Mouse (Mus musculus) myocyte (in vitro differentiated cells): ENCODE measurements at regions not wholly inside any gene's neighbourhood (a gene's known extent, or its start where the extent isn't known, plus 50 kb on each side); places are given as distances from the start of the nearest gene placed in this dataset.

ENCODE experiments used
- H3K27me3 ChIP-seq: one replicate; pipeline ENCODE4 v1.6.1; 2011; ENCODE audit not compliant: control insufficient read depth, insufficient read depth, insufficient read length
- H3K36me3 ChIP-seq: one replicate; pipeline ENCODE4 v1.6.1; 2011; ENCODE audit not compliant: control insufficient read depth, insufficient read depth
- H3K4me2 ChIP-seq: one replicate; pipeline ENCODE4 v1.6.1; 2011; ENCODE audit warnings: low read depth, control low read depth
- H3K4me3 ChIP-seq: one replicate; pipeline ENCODE4 v1.5.1; 2011; ENCODE audit warnings: mild to moderate bottlenecking, control low read depth, moderate library complexity
- H3K79me2 ChIP-seq: one replicate; pipeline ENCODE4 v1.6.1; 2011; ENCODE audit not compliant: control insufficient read depth, insufficient read depth
- H3ac ChIP-seq: one replicate; pipeline ENCODE4 v1.6.1; 2011; ENCODE audit not compliant: control insufficient read depth, insufficient read length
- CEBPB ChIP-seq: IDR thresholded peaks from 2 replicates; pipeline ENCODE4 v1.6.1; 2011; ENCODE audit warnings: mild to moderate bottlenecking, moderate library complexity; ENCODE audit not compliant: poor library complexity, insufficient read depth, severe bottlenecking
- E2F4 ChIP-seq: IDR thresholded peaks from one replicate; pipeline ENCODE4 v1.6.1; 2011; ENCODE audit warnings: mild to moderate bottlenecking, control low read depth, moderate library complexity; ENCODE audit not compliant: insufficient read depth
- MAX ChIP-seq: IDR thresholded peaks from one replicate; pipeline ENCODE4 v1.6.1; 2011; ENCODE audit warnings: low read depth, mild to moderate bottlenecking, control low read depth
- MYOD1 ChIP-seq, 3 experiments: IDR thresholded peaks; one replicate each; pipeline ENCODE4 v1.6.1; 2011; ENCODE audit warnings: control low read depth in 2 of 3, low read depth in 2 of 3, mild to moderate bottlenecking in 2 of 3, moderate library complexity in 1 of 3; ENCODE audit not compliant: insufficient read length in 2 of 3, control insufficient read depth in 1 of 3
- MYOG ChIP-seq, 3 experiments: IDR thresholded peaks; one replicate each; pipeline ENCODE4 v1.6.1; 2011; ENCODE audit warnings: control low read depth in 2 of 3, low read depth in 2 of 3, mild to moderate bottlenecking in 2 of 3; ENCODE audit not compliant: insufficient read length in 2 of 3, control insufficient read depth in 1 of 3, insufficient read depth in 1 of 3
- POLR2A ChIP-seq: IDR thresholded peaks from one replicate; pipeline ENCODE4 v1.6.1; 2011; ENCODE audit warnings: low read depth, mild to moderate bottlenecking, control low read depth, moderate library complexity; ENCODE audit not compliant: insufficient read length
- POLR2AphosphoS2 ChIP-seq: IDR thresholded peaks from one replicate; pipeline ENCODE4 v1.6.1; 2011; ENCODE audit warnings: low read depth, control low read depth; ENCODE audit not compliant: insufficient read length
- REST ChIP-seq: IDR thresholded peaks from one replicate; pipeline ENCODE4 v1.6.1; 2011; ENCODE audit warnings: mild to moderate bottlenecking, control low read depth, moderate library complexity; ENCODE audit not compliant: insufficient read depth, insufficient read length
- SRF ChIP-seq: IDR thresholded peaks from one replicate; pipeline ENCODE4 v1.6.1; 2011; ENCODE audit warnings: low read depth; ENCODE audit not compliant: control insufficient read depth, insufficient read length
- TCF12 ChIP-seq: IDR thresholded peaks from one replicate; pipeline ENCODE4 v1.6.1; 2011; ENCODE audit warnings: mild to moderate bottlenecking, control low read depth; ENCODE audit not compliant: poor library complexity, insufficient read depth, severe bottlenecking
- TCF3 ChIP-seq: IDR thresholded peaks from one replicate; pipeline ENCODE4 v1.6.1; 2011; ENCODE audit warnings: low read depth, control low read depth; ENCODE audit not compliant: insufficient read length
- USF1 ChIP-seq: IDR thresholded peaks from one replicate; pipeline ENCODE4 v1.6.1; 2011; ENCODE audit warnings: low read depth, mild to moderate bottlenecking, control low read depth, moderate library complexity

- TF ChIP-seq POLR2A: no peak
- TF ChIP-seq E2F4: no peak
- no peak for TF ChIP-seq TCF12
- TF ChIP-seq SRF: no peak
- no peak for TF ChIP-seq MAX
- TF ChIP-seq REST: no peak
- no peak for TF ChIP-seq MYOG (IDR thresholded peaks at IDR 0.05; ENCODE audit: control insufficient read depth in 1 of 3, insufficient read depth in 1 of 3, insufficient read length in 2 of 3, low read depth in 2 of 3)
- no peak for TF ChIP-seq POLR2AphosphoS2
- no peak for TF ChIP-seq MYOD1 (IDR thresholded peaks at IDR 0.05; ENCODE audit: control insufficient read depth in 1 of 3, insufficient read length in 2 of 3, low read depth in 2 of 3)
- TF ChIP-seq TCF3: no peak
- TF ChIP-seq USF1: no peak
- no peak for TF ChIP-seq CEBPB
Observed at GRCm38 (mm10) chr3:102335146-102335545, 130.7 kb upstream of the Vangl1 start.

GRCm38 (mm10) chr3:102332221-102332620, 127.7 kb upstream of the Vangl1 start:
- Histone ChIP-seq H3K4me2 (no peak overlapping the region), H3ac (no peak overlapping the region), H3K79me2 (no peaks in the 10 kb centered on the region), H3K4me3 (no peak overlapping the region), H3K27me3 (no peaks in the 10 kb centered on the region), H3K36me3 (no peaks in the 10 kb centered on the region)
- TF ChIP-seq MYOG (IDR thresholded peaks at IDR 0.05; ENCODE audit: control insufficient read depth in 1 of 3, insufficient read depth in 1 of 3, insufficient read length in 2 of 3, low read depth in 2 of 3) (no peak), E2F4 (no peak), CEBPB (no peak), REST (no peak)

More at GRCm38 (mm10) chr3:102335146-102335545, 130.7 kb upstream of the Vangl1 start:
- H3K4me2 ChIP-seq: no peak overlapping the region
- H3K27me3 ChIP-seq: no peaks in the 10 kb centered on the region
- H3ac ChIP-seq: no peak overlapping the region
- no peaks in the 10 kb centered on the region for H3K36me3 ChIP-seq
- no peaks in the 10 kb centered on the region for H3K79me2 ChIP-seq
- no peak overlapping the region for H3K4me3 ChIP-seq

- Histone ChIP-seq H3ac (no peak overlapping the region), H3K36me3 (no peaks in the 10 kb centered on the region)
- TF ChIP-seq MYOG (IDR thresholded peaks at IDR 0.05; ENCODE audit: control insufficient read depth in 1 of 3, insufficient read depth in 1 of 3, insufficient read length in 2 of 3, low read depth in 2 of 3) (no peak), MYOD1 (IDR thresholded peaks at IDR 0.05; ENCODE audit: control insufficient read depth in 1 of 3, insufficient read length in 2 of 3, low read depth in 2 of 3) (no peak), SRF (no peak), TCF12 (no peak), POLR2AphosphoS2 (no peak), CEBPB (no peak), REST (no peak), MAX (no peak), POLR2A (no peak), TCF3 (no peak), USF1 (no peak)
Observed at GRCm38 (mm10) chr3:102319331-102319730, 114.8 kb upstream of the Vangl1 start.

GRCm38 (mm10) chr3:102316151-102316550, 111.7 kb upstream of the Vangl1 start:
- no peak overlapping the region for H3K4me2 ChIP-seq
- no peak overlapping the region for H3ac ChIP-seq
- H3K79me2 ChIP-seq: no peaks in the 10 kb centered on the region
- no peaks in the 10 kb centered on the region for H3K36me3 ChIP-seq
- H3K27me3 ChIP-seq: no peaks in the 10 kb centered on the region
- no peak overlapping the region for H3K4me3 ChIP-seq
- TF ChIP-seq CEBPB (no peak), TCF3 (no peak), SRF (no peak), TCF12 (no peak), E2F4 (no peak)

More at GRCm38 (mm10) chr3:102319331-102319730, 114.8 kb upstream of the Vangl1 start:
- Histone ChIP-seq H3K79me2 (no peaks in the 10 kb centered on the region), H3K4me3 (no peak overlapping the region), H3K27me3 (no peaks in the 10 kb centered on the region), H3K4me2 (no peak overlapping the region)

GRCm38 (mm10) chr3:102311482-102312225, 107.2 kb upstream of the Vangl1 start:
- H3K27me3 ChIP-seq: no peaks in the 10 kb centered on the region
- H3K79me2 ChIP-seq: no peaks in the 10 kb centered on the region
- no peak for TF ChIP-seq SRF
- no peak for TF ChIP-seq TCF3
- no peak for TF ChIP-seq MYOD1 (IDR thresholded peaks at IDR 0.05; ENCODE audit: control insufficient read depth in 1 of 3, insufficient read length in 2 of 3, low read depth in 2 of 3)
- TF ChIP-seq MAX: no peak
- no peak for TF ChIP-seq POLR2A
- TF ChIP-seq MYOG (IDR thresholded peaks at IDR 0.05; ENCODE audit: control insufficient read depth in 1 of 3, insufficient read depth in 1 of 3, insufficient read length in 2 of 3, low read depth in 2 of 3): no peak
- no peak for TF ChIP-seq TCF12
- no peak for TF ChIP-seq POLR2AphosphoS2
- no peak for TF ChIP-seq USF1
- no peak for TF ChIP-seq E2F4
- TF ChIP-seq REST: no peak
- no peak for TF ChIP-seq CEBPB
- no peak overlapping the region for H3K4me3 ChIP-seq
- H3K36me3 ChIP-seq: no peaks in the 10 kb centered on the region
- H3ac ChIP-seq: no peak overlapping the region
- H3K4me2 ChIP-seq: no peak overlapping the region
